Mouse (Mus musculus) naive thymus-derived CD4-positive, alpha-beta T cell, adult 2 months (primary cell): ENCODE results near the gene Gm44502.

Source experiments
- DNase-seq: peaks from one replicate; pipeline ENCODE4 v3.0.0-alpha.2; 2011; ENCODE audit warnings: low read depth

The Gm44502 gene

DNA sequence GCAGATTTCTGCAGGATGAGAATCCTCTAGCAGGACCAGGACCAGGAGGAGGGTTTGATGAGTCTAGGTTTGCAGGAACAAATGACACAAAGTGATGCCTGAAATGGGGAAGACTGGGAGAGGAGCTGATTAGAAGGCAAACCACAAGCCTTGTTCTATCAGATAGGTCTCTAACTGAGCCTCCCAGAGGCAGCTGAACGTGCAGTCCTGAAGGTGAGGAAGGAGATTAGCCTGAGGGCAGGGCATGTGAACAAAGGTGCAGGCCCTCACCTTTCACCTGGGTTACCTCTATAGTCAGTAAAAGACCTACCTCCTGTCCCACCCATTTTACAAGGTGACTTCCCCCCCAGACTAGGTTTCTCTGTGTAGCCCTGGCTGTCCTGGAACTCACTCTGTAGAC is 29.8 kb downstream of the Gm44502 start:
- no peak for DNase-seq

DNA sequence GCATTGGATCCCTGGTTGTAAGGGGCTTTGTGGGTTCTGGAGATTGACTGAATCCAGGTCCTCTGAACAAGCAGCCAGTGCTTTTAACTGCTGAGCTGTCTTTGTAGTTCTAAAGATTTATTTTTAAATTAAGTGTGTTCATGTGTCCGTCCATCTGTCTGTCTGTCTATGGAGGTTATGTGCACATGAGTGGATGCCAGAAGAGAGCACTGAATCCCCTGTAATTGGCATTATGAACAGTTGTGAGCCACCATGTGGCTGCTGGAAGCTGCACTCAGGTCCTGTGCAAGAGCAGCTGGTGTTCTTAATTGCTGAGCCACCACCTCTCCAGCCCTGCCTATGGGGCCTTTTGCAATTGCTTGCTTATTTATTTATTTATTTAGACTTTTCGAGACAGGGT is 31.4 kb downstream of the Gm44502 start:
- DNase-seq: no peak

DNA sequence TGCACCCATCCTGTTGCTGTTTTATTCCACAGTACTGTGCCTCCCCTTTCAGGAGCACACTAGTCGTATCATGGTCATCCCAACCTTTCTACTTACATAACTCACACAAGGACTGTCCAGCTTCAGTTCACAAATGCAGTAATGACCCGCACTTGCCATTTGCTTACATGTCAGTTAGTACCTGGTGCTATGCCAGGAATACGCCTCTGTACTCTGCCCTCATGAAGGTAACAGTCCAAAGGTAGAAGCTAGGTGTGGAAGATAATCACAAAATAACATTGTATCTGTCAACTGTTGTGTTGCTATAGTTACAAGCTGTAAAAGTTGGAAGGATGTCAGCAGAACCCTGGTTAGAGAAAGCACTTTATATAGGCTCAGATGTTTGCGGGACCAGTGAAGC is 32.6 kb downstream of the Gm44502 start:
- DNase-seq: no peak

DNA sequence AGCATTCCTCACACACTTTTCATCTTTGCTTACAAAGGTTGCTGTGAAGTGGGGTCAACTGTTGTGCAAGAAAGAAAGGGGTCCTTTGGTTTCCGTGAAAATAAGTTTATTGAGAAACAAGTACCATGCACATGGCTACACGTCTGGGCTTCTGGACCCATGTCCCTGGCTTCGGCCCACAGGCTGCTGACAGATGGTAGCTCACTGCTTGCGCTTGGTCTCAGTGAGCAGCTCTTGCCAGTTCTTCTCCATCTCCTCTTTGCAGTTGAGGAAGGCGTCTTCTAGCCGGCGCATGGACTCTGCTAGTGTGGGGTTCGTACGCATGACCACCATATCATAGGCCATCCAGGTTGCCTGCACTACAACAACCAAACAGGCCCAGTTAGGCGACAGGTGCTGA is 39.4 kb downstream of the Gm44502 start:
- DNase-seq: no peak

DNA sequence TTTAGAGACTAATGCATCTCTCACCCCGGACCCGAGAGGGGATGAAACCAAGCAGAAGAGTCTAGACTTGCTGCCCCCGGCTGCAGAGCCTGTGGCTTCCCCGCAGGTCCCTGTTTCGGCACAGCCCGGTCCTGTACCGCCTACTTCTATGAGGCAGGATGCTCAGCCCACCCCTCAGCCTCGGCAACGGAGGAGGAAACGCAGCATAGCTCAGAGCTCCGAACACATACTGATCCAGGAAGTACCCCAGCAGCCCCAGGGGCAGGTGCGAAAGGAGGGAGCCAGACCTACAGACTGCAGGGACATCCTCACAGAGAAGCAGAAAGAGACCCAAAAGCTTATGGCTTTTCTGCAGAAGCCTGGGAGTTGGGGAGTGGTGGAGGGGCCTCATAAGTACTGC is 42.4 kb downstream of the Gm44502 start:
- peak; percentile 50 for DNase-seq

DNA sequence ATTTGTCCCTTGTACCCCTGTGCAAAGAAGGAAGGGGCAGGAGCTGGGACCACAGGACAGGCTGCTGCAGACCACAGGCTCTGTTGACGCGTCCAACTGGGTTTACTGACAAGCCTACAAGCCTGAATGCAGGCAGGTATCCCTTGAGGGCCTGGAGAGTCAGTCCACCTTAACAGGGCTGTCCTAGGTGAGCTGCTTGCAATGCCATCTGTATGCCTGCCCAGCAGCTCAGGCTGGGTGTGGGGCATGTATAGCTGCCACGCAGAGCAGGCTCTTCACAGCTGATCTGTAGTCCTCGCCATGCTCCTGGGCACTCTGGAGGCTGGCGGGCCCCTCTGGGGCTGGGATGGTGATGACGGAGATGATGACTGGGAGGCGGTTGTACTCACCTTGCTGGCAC is 44.9 kb downstream of the Gm44502 start, which contains the start of gene Klhdc7b:
Gene Klhdc7b, plus strand, starts transcription at position 301 of the 400 bp plus-strand sequence.
- no peak for DNase-seq

DNA sequence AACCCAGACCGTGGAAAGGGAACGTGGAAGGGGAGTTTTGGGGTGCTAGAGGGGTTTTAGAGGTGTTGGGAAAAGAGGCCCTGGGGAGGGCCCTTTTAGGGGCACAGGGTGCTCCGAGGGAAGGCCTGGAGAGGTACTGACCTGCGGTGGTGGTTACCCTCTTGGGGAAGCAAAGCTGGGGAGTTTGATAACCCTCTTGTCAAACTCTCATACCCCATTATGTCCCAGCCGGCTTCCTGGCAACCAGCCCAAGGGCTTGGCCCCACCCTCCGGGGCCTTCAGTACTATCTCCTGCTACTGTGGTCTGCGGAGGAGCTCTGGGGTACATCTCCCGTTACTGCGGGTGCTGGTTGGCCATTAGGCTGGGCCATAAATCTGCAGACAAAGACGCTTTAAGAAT is 50.1 kb downstream of the Gm44502 start:
- DNase-seq: no peak

DNA sequence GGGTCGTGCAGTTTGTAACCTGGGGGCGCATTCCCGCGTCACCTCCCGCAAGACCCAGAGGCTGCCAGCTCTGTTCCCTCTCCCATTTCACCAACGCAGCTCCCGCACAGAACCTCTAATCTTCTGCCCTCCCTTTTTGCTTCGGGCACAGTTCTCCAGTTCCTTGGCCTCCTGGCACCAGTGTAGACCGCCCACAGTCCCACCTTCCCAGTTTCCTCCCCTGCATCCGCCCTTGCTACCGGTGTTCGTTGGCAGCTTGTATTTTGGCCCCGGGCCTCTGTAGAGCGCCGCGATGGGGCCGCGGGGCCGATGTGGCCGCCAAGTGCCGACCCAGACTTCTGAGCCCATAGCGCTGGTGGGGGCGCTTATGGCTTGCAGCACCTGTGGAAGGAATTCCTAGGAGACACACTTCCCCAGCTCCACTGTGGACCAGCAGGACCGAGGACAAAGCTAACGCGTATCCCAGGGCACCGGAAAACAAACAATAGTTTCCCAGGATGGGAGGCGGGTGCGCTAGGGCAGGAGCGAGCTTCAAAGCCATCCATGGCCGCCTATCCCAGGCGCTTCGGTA is 50.6 kb downstream of the Gm44502 start, which contains the start of gene Odf3b:
Gene Odf3b, minus strand, starts transcription at position 452 of the 571 bp plus-strand sequence.
- peak; percentile 37 for DNase-seq

DNA sequence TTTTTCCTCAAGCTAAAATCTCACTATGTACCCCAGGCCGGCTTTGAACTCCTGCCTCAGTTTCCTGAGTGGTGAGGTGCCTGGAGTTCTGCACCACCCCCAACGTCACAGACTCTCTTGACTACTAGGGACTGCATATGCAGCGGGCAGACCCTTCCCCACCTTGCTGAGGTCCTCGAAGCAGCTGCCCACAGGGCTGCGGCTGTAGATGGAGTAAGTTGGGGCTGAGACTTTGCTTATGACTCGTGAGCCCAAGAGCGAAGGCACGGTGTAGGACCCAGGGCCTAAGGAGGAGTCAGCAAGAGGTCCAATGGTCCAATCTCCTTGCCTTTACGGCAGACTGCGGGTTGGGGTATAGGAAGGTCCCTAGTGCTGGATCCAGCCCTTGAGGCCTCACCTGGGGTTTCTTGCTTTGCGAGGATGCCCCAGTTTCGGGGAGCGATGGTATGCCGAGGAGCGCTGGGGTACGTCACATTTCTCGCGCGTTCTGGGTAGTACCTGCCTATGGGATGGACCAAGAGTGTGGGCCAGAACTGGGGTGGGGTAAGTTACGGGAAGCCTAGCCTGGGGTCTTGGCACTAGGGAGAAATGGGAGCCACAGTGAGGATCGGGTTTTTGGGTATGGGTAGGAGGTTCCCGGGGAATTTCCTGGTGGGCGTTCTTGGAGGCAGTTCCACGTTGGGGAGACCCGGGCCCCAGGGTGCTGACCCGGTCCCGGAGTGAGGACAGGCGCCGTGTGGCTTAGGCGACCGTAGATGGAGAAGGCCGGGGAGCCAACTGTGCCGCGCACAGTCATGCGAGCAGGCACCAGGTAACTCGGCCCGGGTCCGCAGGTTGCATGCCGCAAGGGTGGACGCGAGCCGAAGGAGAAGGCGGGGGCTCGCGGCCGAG is 51.3 kb downstream of the Gm44502 start:
- peak; percentile 28 for DNase-seq

DNA sequence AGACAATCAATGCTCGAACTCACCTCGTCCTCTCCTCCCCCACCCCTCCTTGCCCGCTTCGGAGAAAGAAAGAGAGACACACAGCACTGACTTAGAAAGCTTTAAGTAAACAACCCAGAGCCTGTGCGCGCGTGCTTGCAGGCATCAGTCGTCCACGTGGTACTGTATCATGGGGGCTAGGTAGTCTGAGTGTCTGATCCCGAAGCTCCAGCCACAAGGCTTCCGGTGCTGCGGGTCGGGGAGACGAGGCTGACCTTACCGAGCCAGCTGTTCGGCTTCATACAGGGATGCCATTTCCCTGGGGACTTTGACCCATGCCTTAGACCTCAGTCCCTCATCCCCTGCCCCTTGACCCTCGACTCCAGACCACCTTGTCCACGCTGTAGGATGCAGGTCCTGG is 52.1 kb downstream of the Gm44502 start:
- DNase-seq: no peak

DNA sequence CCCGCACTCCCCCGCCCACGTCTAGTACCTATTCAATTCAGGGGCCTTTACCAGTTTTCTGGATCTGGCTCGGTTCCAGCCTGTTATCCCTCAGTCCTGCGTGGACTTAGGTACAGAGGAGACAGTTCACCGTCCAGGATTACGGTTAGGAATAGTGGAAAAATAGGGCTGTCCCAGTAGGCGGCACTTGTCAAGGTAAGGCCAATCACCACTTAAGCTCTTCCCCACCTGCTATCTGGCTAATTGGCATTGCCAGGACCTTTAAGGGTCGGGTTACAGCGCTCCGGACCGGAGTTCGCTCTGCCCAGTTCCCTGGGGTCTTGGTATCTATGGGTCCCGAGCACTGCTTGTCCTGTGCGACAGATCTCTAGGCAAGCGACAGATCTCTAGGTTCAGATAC is 52.5 kb downstream of the Gm44502 start, which contains the start of gene Tymp:
Gene Tymp, minus strand, starts transcription at position 83 of the 400 bp plus-strand sequence.
- no peak for DNase-seq

DNA sequence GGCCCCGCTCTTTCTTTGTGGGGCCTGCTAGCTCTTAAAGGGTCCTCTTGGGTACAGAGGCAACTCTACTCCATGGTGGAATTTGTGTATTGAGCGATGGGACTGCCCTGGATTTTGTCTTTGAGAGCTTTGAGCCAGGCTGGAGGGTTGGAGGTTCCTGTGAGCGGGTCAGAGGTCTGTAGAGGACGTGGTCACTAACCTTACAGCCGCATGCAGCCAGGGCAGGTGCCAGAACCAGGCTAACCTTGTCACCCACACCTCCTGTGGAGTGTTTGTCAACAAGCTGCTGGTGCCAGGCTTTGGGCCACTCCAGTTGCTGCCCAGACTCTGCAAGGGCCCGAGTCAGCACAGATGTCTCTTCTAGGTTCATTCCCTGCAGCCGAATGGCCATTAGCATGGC is 53.5 kb downstream of the Gm44502 start:
- DNase-seq: no peak

DNA sequence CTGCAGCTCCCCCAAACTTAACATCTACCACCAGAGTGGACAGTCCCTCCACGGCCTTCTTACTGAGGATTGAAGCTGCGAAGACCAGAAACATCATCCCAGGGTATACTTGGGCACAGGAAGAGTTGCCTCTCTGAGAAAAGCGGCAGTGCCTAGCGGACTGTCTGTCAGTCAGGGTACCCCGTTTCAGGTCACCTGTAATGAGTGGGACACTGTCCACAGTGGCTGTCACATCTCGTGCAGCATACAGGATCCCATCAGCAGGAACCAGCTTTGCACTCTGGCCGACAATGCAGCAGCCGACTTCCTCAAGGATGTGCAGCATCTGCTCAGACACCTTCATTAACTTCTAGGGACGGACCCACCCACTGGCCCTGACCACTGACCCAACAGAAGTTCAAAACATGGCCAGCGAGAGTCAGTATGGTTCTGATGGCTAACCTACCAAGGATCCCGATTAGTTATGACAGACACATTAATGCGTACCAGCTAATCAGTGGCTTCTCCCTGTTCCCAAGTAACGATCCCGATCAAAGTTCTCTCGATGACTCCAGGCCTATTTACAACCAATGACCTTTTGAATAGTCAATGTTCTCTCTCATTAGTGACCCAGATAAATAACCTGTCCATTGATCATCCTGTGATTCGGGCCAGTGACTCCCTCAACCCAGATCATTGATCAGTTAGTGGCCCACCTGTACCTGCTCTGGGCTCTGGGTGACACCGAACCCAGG is 54.5 kb downstream of the Gm44502 start:
- no peak for DNase-seq

DNA sequence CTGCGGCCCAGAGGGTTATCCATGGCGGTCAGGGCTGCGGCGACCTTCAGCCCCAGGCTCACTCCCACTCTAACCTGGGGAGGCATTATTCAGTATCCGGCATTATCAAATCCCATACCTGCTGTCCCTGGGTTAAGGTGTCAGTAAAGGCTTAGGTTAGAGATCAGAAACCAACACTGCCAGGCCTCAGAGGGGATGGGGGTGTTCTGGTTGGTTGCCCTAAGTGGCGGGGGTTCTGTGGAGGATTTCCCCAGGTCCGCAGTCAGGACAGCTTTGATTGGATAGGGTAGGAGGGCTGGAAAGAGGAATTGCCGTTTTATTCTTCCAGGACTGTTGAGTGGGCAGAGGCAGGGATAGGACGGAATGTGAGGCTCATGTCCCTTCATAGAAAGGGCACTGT is 55.2 kb downstream of the Gm44502 start:
- no peak for DNase-seq

DNA sequence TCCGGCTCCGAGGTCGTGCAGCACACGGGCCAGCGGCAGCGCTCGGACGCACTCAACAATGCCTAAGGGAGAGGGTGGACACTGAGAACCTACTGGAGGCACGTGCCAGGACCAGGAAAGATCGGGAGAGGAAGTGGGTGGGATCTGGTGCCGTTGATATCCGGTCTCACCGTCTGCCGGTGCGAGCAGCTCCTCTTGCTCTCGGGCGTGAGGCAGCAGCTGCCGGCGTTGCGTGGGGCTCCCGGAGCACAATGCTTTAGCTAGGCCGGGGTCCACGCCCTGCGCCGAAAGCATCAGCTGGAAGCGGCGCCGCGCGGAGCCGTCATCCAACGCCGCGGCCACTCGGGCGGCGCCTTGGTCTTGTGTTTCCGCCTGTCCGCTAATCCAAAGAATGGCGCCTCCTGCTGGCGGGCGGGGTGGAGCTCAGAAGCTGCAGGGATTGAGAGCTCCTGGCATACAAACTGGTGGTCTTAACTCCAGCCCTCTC is 55.7 kb downstream of the Gm44502 start, which contains the start of gene Sco2:
Gene Sco2, minus strand, starts transcription at position 85 of the 487 bp plus-strand sequence.
- peak; percentile 93 for DNase-seq

DNA sequence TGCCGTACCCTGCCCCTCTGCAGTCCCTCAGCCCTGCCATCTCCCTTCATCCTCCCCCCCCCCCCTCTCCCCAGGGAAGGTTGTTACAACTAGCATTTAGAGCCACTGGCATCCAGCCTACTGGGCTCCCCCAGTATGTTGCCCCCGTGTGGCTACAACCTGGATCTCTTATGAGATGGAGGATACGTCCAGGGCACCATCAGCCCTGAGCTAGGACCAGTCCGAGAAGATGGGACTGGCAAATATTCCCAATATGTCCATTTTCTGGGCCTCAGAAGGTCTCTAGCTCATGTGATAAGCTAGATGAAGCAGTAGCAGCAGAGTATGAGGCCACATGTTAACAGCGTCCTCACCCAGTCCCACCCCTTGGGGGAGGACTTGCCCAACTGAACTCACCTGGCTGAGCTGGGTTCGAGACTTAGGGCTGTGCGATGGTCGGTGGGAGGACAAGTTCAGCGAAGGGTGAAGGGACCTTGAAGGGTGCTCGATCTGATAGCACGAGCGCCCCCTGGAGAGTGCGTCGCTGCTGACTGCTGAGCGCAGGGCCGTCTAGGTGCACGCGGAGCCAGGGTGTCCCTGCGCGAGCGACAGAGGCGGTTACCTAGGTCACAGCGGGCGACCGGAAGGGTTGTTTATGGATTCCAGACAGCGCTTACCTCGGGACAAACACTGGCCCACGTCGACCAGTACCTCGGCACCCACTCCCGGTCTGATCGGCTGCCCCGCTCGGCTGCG is 56.3 kb downstream of the Gm44502 start:
- DNase-seq: peak; percentile 95

DNA sequence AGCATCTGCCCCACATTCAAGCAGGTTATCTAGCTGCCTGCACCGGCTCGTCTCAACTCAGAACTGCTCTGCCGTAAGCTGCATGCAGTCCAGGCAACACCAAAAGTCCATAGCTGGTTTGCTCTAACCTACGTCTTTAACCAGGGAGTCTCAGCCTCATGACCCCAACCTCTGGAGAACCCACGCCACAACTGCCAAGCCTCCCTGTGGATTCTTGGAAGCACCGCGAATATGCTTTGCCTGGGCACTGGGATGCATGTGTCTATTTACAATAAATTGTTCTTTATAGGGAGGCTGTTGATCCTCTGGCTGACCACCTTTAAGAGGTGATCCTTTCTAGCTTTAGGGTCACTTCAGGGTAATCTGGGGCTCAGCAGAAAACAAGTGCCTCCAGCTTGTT is 57.0 kb downstream of the Gm44502 start:
- no peak for DNase-seq

DNA sequence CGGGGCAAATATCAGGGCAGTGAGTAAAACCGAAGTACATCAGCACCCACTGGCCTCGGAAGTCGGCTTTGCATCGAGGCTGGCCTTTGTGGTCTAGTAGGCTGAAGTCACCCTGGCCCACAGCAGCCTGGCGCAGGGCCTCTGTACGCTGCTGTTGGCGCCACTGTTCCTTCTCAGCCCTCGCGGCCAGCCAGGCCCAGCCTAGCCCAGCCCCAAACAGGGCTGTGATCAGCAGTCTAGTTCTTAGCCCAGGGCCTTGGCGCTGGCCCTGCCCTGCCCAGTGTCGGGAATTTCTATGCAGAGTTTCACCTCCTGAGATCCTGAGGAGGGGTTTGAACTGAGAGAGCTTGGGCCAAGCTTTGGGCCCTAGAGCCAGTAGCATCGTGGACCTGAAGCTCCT is 57.4 kb downstream of the Gm44502 start:
- DNase-seq: no peak
